Mouse (Mus musculus): ENCODE data around the gene D630003M21Rik. TPM values are rescaled to one million over a fixed set of nuclear protein-coding genes. Genes with fewer than 3 reads are reported as not detected.

The D630003M21Rik gene
- total RNA-seq, 1 experiment from 2014 or later, result 2.4 TPM

DNA sequence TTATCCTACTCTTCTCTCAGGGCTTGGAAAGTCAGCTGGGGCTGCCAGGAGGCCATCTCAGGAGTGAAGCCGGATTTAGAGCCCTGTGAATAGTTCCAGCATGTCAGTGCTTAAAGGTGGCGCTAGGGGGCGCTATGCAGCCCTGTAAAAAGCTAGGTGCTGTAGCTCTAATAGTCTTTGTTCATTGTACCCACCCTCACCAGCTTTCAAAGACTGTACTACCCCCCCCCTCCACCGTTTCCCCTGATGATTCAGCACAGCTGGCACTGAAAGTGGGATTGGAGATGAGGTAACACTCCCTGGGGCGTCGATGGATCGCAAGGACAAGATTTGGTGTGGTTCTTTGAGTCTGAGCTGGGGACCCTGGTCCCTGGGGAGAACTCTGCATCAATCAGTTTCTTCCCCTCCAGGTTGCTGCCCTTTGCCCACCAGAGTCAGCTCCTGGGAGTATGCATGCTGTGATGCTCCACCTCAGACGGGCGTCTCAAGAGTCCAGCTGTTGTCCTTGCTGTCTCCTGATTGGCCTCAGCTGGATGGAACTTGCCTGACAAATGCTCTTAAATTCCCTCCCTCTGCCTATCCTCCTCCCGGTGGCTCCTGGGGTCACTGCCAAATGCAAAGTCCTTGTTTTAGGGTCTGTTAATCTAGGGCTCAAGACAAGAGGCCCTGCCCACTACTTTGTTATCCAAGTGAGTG, 33.9 kb downstream of the D630003M21Rik start:
- peak; percentile 73 for DNase-seq

- no peak for DNase-seq
These were observed 35.2 kb downstream of the D630003M21Rik start for GRCm38 (mm10) chr2:158193611-158194336.

DNA sequence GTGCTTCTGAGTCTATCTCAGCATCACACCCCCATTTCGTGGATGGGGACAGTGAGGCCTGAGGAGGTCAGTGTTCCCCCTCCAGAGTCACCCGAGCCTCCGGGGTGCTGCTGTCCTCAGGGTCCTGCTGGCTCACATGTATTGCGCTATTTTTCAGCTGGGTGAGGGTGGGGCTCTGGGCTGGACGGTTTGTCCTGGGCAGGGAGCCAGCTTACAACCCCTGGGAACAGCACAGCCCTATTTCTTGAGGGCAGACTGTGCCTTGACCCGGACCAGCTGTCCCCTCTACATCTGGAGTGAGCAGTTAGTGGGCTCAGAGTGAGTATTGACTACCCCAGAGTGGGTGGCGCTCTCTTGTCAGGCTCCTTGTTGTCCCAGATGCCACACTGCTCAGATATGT, 37.9 kb downstream of the D630003M21Rik start:
- peak; percentile 77 for DNase-seq

DNA sequence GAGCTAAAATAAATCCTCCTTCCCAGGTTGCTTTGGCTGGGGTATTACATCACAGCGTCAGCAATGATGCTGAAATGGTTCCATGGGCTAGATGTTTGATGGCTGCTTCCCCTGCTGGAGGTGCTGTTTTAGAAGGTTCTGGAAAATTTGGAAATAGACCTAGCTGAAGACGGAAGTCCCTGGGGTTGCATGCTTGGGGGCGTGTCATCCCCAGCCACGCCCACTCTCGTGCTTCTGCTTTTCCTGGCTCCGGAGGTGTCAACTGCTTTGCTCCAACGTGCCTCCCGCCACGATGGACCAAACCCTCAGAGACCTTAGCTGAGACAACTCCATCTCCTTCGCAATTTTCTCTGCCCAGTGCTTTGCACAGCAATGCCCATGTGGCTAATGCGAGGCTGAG, 39.6 kb downstream of the D630003M21Rik start:
- DNase-seq, result no peak

DNA sequence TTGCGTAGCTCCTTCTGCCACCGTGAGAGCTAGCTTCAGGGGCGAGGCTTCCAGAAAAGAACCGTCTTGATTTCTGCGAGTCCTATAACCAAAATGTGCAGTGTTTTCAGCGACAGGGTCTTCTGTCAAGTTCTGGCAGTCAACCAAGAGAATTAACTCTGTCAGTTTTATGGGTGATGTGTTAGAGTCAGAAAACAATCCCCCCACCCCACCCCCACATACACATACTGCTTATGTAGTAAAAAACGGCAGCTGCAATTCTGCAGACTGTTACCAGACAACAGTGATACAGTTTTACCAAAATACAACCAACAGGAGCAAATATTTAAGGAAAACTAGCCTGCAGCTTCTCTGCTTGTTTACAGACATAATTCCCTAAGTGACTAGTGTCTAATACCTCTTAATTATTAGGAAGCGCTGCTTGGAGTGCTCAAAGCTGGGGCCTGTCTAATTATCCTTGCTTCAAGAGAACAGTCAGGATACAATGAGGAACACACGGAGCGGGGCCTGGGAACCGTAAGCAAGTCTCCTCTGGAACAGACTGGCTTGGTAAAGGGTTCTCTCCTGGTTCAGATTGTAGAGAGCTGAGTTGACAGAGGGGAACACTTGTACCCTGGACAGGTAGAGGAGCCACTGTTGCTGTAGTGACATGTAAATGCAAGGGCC, 42.7 kb downstream of the D630003M21Rik start:
- DNase-seq, result no peak

DNA sequence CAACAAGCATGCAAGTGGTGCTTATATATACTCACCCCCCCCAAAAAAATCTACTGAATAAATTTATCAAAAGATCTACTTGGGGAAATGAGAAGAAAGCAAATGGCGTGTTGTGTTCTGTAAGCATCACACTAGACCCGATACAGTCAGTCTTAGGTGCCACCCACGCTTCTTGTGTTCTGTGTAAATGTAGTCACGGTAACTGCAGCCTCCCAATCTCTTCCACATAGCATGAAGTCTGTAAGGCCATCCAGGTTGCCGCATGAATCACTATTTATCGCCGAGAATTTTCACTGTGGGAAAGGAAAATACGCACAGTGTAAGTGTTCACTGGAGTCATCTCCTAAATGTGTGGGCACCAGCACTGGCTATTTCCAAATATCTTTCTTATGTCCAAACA, 45.8 kb downstream of the D630003M21Rik start:
- no peak for DNase-seq

GRCm38 (mm10) chr2:158181932-158182331, 47.1 kb downstream of the D630003M21Rik start:
- no peak for DNase-seq

GRCm38 (mm10) chr2:158180797-158181196, 48.2 kb downstream of the D630003M21Rik start:
- DNase-seq, result peak; percentile 80

- DNase-seq, result peak; percentile 57
These were observed 49.5 kb downstream of the D630003M21Rik start for GRCm38 (mm10) chr2:158179370-158180111.

- DNase-seq, result peak; percentile 91
These were observed 50.2 kb downstream of the D630003M21Rik start for GRCm38 (mm10) chr2:158178696-158179369.

DNA sequence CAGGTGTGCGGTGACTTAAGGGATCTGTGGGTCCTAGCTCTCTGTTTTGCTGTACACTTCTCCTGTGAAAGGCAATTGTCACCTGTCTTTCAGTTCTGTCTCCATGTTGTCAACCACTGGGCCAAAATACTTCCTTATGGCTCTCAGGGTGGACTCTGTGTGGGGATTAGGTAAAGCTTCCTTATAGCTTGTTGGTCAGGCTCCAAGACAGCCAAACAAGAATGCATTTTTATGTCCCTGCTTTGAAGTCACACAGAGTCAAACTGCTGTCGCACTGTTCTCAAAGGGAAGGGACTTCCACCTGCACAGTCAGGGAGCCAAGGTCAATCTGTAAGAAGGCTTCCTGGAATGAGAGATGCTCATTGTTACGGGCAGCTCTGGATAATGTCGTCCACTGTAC, 50.9 kb downstream of the D630003M21Rik start:
- no peak for DNase-seq

GRCm38 (mm10) chr2:158177574-158177973, 51.4 kb downstream of the D630003M21Rik start:
- no peak for DNase-seq

DNA sequence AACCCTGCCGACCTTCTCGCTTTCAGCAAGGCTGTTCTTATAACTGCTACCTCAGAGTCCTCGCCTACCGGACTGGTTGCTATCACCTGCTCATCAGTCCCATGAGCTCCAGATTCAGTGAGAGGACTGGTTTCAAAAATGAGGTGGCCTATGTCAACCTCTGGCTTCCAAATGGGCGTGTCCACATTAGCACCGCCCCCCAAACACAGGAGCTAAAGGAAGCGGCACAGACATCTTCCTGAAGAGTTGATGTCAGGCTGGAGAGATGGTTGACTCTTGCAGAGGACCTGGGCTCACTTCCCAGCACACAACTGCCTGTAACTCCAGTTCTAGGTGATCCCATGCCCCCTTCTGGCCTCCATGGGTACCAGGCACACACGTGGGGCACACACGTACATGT, 52.3 kb downstream of the D630003M21Rik start:
- no peak for DNase-seq

GRCm38 (mm10) chr2:158175433-158175832, 53.6 kb downstream of the D630003M21Rik start:
- peak; percentile 40 for DNase-seq

DNA sequence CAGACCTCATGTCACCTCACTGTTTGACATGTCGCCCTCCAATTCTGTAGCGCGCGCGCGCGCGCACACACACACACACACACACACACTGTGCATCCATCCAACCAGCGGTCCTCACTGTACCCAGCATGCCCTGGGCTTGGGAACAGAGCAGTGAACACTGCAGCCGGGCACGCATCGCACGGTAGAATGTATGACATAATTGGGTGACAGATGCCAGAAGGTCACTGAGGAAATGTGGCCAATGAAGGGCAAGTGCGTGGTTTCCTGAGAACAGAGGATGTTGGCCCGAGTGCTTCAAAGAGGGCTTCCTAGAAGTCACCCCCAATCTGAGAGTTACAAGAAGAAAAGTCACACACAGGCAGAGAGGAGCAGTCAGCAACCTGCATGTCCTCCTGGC, 54.1 kb downstream of the D630003M21Rik start:
- DNase-seq, result no peak

GRCm38 (mm10) chr2:158174438-158174837, 54.6 kb downstream of the D630003M21Rik start:
- no peak for DNase-seq

DNA sequence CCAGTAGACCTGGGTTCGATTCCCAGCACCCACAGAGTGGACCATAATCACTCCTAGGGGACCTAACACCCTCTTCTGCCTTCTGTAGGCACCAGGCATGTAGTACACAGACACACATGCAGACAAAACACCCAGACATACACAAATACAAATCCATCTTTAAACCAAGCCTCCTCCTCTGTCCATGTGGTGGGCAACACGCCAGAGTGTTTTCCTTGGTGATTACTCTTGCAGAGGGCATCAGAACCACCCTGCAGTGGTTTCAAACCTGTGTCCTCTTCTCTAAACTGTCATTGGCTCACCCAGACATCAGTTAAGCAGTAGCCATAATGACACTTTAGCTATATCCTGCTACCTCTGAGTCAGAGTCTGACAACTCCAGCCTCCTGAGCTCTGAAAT, 58.6 kb downstream of the D630003M21Rik start:
- peak; percentile 53 for DNase-seq

DNA sequence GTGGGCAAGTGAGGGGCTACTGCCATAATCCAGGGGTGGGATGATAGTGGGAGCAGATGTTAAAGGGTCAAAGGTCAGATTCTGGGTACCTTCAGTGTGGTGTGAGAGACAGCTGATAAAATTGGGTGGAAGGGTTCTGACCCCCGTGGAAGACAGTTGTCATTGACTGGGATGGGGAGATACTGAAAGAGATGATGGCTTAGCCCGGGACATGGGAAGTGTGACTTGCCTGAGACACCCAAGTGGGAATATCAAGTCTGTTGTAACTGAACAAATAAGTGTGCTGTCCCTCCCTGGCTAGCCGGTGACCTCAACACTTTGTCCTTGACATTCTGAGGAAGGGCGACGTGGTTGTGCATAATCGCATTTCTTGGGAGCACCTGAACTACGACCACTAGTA, 59.3 kb downstream of the D630003M21Rik start:
- DNase-seq, result no peak

DNA sequence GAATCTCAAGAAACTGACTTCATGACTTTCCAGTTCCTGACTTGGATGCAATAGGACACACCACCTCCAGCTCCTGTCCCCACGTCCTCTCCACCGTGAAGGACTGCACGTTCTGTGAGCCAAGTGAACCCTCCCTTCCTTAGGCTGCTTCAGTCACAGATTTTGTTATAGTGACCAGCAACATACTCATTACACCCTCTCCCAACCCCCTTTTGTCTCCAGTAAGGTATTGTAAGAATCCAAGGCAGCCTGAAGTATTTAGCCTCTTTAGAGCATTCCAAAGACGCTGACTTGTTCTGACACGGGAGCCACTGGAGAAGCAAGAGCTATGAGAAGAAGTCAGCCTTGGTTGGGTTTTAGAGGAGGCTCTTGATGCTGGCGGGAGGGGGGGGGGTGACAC, 59.7 kb downstream of the D630003M21Rik start:
- DNase-seq, result no peak

GRCm38 (mm10) chr2:158168741-158169211, 60.2 kb downstream of the D630003M21Rik start:
- peak; percentile 62 for DNase-seq

GRCm38 (mm10) chr2:158167496-158168205, 61.4 kb downstream of the D630003M21Rik start:
- DNase-seq, result no peak
